Mouse (Mus musculus) midbrain, embryonic 16.5 days (tissue): ENCODE measurements around the gene D10Wsu102e. TPM values are rescaled to one million over a fixed set of nuclear protein-coding genes. Genes with fewer than 3 reads are reported as not detected.
"Not testable (repeated sequence)": the region's sequence is repeated elsewhere in the genome, so short reads cannot be mapped to it uniquely, and the experiment has no call there.

Source experiments
- ATAC-seq: fragments of 200-750 bp; cut with Nextera tagmentation; 2 replicates; pipeline ENCODE4 v1.8.0; 2017; ENCODE audit warnings: moderate TSS enrichment
- H3K27ac ChIP-seq: fragments of 300-500 bp; sonication (generic); 2 replicates; pipeline ENCODE4 v1.5.1; 2014; ENCODE audit warnings: mild to moderate bottlenecking, low read length, mixed read lengths
- H3K27me3 ChIP-seq: fragments of 300-500 bp; sonication (generic); 2 replicates; pipeline ENCODE4 v1.6.1; 2014; ENCODE audit warnings: low read depth, low read length, mixed read lengths; ENCODE audit not compliant: control insufficient read depth, insufficient read depth
- H3K36me3 ChIP-seq: fragments of 300-500 bp; sonication (generic); 2 replicates; pipeline ENCODE4 v1.6.1; 2014; ENCODE audit warnings: mild to moderate bottlenecking, low read length, moderate library complexity, mixed read lengths; ENCODE audit not compliant: control insufficient read depth, insufficient read depth
- H3K4me1 ChIP-seq: fragments of 300-500 bp; sonication (generic); 2 replicates; pipeline ENCODE4 v1.6.1; 2014; ENCODE audit warnings: mild to moderate bottlenecking, low read length, mixed read lengths; ENCODE audit not compliant: control insufficient read depth, insufficient read depth
- H3K4me2 ChIP-seq: fragments of 300-500 bp; sonication (generic); 2 replicates; pipeline ENCODE4 v1.6.1; 2014; ENCODE audit warnings: mild to moderate bottlenecking, low read length, mixed read lengths
- H3K4me3 ChIP-seq: fragments of 300-500 bp; sonication (generic); 2 replicates; pipeline ENCODE4 v1.5.1; 2014; ENCODE audit warnings: low read depth, mild to moderate bottlenecking, low read length, moderate library complexity, mixed read lengths
- H3K9ac ChIP-seq: fragments of 300-500 bp; sonication (generic); 2 replicates; pipeline ENCODE4 v1.6.1; 2014; ENCODE audit warnings: low read depth, low read length, mixed read lengths
- H3K9me3 ChIP-seq: fragments of 300-500 bp; sonication (generic); replicated peaks from 2 replicates; pipeline ENCODE4 v1.6.1; 2014; ENCODE audit warnings: mild to moderate bottlenecking, low read length, mixed read lengths; ENCODE audit not compliant: control insufficient read depth, poor library complexity, severe bottlenecking
- WGBS: fragments of 180-500 bp; shearing (Covaris S2); extraction: QIAGEN DNeasy Blood & Tissue Kit; methylation state at CpG from one replicate; pipeline ENCODE4 v1.1.7; 2014; 5-methylcytosine and 5-hydroxymethylcytosine counted together
- polyA plus RNA-seq: library from polyadenylated mRNA; unstranded; fragments of >200 nt; fragmentation: Nextera tagmentation; extraction: Ambion mirVana; gene quantifications from 2 replicates; pipeline ENCODE4 v1.2.1, GENCODE M21; 2015

D10Wsu102e gene
- polyA plus RNA-seq, 1 experiment from 2014 or later: 0.79 TPM

DNA sequence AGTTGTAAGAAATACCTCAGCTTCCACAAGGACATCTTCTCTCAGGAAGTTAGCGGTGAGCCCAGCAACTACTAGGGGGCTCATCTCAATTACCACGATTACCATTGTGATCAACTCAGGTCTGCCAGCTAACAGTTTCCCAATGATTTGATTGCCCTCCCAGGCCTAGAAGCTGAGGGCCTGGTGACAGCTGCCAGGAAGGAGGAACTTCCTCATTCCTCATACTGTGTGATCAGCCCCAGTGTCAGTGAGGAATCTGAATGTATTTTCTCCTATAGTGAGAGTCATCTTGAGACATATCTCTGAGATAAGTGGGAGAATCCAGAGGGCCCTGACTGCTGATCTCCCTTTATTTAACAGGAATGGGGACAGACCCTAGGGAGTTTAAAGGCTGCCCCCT is 37.3 kb downstream of the D10Wsu102e start:
- no peak overlapping the region for H3K9ac ChIP-seq
- no peaks in the 10 kb centered on the region for H3K4me1 ChIP-seq
- 95% methylated on average over 2 of the region's 2 CpGs for WGBS

DNA sequence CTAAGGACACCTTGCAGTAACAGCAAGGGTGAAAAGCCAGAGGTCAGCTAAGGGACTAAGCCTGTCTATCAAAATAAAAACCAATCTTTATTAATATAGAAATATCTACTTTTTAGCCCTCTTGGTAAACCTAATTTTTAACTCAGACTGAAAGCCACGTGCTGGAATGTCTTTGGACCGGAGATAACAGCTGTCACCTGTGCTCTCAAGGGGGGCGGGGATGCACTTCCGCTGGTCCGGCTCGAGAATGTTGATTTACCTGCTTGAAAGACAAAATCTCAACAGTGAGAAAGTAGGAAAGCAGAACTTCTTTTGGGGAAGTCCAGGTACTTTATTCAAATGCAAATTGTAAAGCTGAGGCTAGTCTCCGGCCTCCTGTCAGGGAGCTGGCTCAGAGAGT is 40.9 kb downstream of the D10Wsu102e start:
- not testable (repeated sequence) for H3K9me3 ChIP-seq, H3K27me3 ChIP-seq, H3K4me3 ChIP-seq, H3K4me2 ChIP-seq, H3K4me1 ChIP-seq, H3K36me3 ChIP-seq, ATAC-seq, H3K27ac ChIP-seq, H3K9ac ChIP-seq
- 93% methylated on average over 6 of the region's 7 CpGs for whole genome bisulfite sequencing

More for the DNA sequence above, 37.3 kb downstream of the D10Wsu102e start:
- Histone ChIP-seq H3K4me3 (no peak overlapping the region), H3K4me2 (no peak overlapping the region), H3K9me3 (no peaks in the 10 kb centered on the region), H3K36me3 (no peaks in the 10 kb centered on the region), H3K27ac (no peak overlapping the region), H3K27me3 (no peaks in the 10 kb centered on the region)
- ATAC-seq: no peak

DNA sequence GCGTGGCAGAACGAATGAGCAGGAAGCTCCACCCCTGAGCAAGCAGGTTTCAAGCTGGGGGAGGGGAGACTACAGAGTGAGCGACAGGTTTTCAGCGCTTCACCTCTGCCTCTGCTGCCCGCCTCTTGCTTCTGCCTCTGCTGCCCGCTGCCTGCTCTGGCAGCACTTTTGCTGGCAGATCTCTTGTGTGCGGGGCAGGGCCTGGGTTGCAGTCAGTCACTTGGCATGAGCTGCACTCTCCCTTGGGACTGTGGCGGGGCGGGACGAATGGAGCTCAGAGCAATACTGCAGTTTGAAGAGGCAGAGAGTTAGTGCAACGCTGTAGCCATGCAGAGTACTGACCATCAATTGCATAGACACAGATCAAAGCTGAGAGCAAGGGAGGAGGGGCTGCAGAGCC is 45.0 kb downstream of the D10Wsu102e start:
- 87% methylated on average over 11 of the region's 11 CpGs for WGBS
- ATAC-seq: no peak
- Histone ChIP-seq H3K27ac (no peak overlapping the region), H3K4me2 (no peak overlapping the region), H3K4me1 (no peaks in the 10 kb centered on the region), H3K9me3 (peaks cover 4% of the 10 kb centered on the region; the same call in 1 of the 2 replicates), H3K9ac (no peak overlapping the region), H3K4me3 (no peak overlapping the region), H3K36me3 (peaks cover 8% of the 10 kb centered on the region), H3K27me3 (no peaks in the 10 kb centered on the region)

DNA sequence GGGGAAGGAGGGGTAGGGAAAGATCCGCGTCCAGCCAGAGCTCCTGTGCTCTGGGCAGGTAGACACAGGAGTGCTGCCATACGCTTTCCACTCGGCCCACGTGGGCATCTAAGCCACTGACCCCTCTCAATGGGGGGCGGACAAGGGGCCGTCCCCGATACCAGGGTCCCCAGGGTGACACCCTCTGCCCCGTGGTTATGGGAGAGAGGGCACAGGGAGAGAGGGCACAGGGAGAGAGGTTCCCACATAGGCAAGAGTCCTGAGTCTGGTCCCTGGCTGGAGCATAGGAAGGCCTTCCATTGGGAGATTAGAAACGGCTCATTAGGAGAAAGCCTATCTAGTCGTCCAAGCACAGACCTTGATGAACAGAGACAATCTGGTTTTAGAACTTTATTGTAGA is 45.7 kb downstream of the D10Wsu102e start:
- no peak overlapping the region for H3K27ac ChIP-seq
- no peaks in the 10 kb centered on the region for H3K27me3 ChIP-seq
- WGBS: 93% methylated on average over 11 of the region's 11 CpGs
- H3K9me3 ChIP-seq: peaks cover 6% of the 10 kb centered on the region; the same call in 1 of the 2 replicates
- H3K36me3 ChIP-seq: peaks cover 10% of the 10 kb centered on the region
- ATAC-seq: no peak
- no peak overlapping the region for H3K9ac ChIP-seq
- H3K4me1 ChIP-seq: no peaks in the 10 kb centered on the region
- no peak overlapping the region for H3K4me2 ChIP-seq
- no peak overlapping the region for H3K4me3 ChIP-seq

DNA sequence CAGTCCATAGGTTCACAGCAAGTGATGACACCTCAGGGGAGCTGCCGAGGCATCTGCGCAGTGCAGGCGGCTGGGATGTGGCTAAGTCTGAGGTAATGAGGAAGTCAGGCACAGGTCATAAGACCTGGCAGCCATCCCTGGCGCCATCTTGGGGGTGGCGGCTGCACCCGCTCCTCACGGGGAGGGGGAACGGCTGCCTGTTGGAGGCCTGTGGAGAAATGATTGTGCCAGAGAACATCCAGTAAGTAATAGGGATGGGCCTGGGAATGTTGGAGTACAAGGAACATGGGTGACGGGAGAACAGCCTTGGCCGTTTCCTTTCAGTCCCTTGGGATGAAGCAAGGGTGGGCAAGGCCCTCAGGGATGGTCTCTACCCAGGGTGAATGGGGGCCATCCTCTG is 47.1 kb downstream of the D10Wsu102e start:
- 96% methylated on average over 10 of the region's 10 CpGs for WGBS
- H3K4me2 ChIP-seq: no peak overlapping the region
- H3K4me1 ChIP-seq: no peaks in the 10 kb centered on the region
- H3K9ac ChIP-seq: no peak overlapping the region
- no peaks in the 10 kb centered on the region for H3K27me3 ChIP-seq
- no peak for ATAC-seq
- no peak overlapping the region for H3K27ac ChIP-seq
- no peak overlapping the region for H3K4me3 ChIP-seq
- H3K9me3 ChIP-seq: peaks cover 6% of the 10 kb centered on the region; the same call in 1 of the 2 replicates
- H3K36me3 ChIP-seq: peaks cover 10% of the 10 kb centered on the region

DNA sequence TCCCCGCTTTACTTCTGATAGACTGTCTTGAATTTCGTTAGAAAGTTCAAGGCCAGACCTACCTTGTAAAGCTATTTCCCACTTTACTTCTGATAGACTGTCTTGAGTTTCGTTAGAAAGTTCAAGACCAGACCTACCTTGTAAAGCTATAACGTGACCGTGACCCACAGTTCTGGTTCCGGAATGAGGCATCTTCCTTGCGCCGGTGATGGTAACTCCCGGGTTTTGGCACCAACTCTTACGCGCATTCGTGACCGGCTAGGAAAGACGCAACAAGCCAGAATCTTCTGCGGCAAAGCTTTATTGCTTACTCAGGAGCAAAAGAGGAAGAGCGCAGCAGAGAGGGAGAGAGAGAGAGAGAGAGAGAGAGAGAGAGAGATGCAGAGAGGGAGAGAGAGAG is 58.4 kb downstream of the D10Wsu102e start:
- H3K9me3 ChIP-seq, H3K4me3 ChIP-seq, H3K36me3 ChIP-seq, H3K4me1 ChIP-seq, H3K27me3 ChIP-seq, H3K27ac ChIP-seq, H3K4me2 ChIP-seq, H3K9ac ChIP-seq, ATAC-seq: not testable (repeated sequence)
- 97% methylated on average over 16 of the region's 16 CpGs for WGBS

DNA sequence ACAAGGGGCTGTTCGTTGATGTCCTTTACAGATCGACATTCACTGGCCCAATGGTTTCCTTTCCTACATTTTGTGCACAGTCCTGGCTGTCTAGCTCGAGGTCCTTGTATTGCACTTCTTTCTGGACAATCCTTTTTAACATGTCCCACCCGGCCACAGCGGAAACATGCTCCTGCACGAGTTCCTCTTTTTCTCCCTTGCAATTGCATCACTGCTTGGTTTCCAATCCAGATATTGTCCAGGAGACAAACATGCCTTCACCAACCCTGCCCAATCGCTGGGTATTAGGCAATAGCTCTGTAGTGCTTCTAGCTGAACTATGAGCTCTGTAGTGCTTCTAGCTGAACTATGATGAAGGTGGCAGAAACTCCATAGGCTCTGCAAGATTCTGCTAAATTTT is 88.6 kb downstream of the D10Wsu102e start:
- no peak overlapping the region for H3K4me3 ChIP-seq
- H3K27me3 ChIP-seq: no peaks in the 10 kb centered on the region
- 96% methylated on average over 7 of the region's 7 CpGs for WGBS
- H3K27ac ChIP-seq: no peak overlapping the region
- peaks cover 2% of the 10 kb centered on the region for H3K36me3 ChIP-seq
- H3K9ac ChIP-seq: no peak overlapping the region
- ATAC-seq: no peak
- peaks cover 24% of the 10 kb centered on the region for H3K9me3 ChIP-seq
- no peaks in the 10 kb centered on the region for H3K4me1 ChIP-seq
- H3K4me2 ChIP-seq: no peak overlapping the region

DNA sequence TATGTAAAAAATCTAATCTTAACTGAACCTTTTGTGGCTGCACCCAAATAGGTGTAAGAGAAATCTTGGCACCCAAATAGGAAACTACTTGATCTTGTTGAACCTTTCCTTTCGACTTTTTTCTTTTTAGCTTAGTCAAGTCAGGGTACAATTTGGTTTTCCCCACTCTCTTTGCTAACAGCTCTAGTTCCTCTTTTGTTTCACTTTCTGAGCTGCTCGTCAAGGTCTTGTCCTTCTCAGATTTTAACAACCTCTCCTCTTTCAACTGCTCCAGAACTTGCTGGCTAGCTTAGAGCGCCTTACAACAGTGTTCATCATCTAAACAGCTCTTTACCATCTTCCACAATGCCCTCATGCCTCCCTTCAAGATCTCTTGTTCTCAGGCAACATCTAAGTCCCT is 97.5 kb downstream of the D10Wsu102e start:
- H3K9me3 ChIP-seq: peaks cover 39% of the 10 kb centered on the region; the same call in 1 of the 2 replicates
- WGBS: 95% methylated on average over 3 of the region's 3 CpGs

DNA sequence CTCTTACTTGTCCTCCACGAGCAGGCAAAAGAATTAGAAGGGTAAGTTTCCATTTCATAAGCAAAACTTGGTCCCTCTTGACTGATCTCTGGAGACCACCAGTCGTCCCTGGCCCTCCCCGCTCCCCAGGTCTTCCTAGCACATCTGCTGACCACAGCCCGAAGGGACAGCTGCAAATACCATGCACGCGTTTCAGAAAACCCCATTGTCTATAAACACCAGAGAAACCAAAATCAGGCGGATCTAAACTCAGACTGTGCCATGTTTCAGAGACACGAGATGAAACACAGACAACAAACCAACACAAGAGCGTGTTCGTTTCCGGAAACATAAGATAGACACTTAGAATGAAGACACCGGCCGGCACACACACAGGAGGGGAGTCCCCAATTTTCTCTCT is 115.2 kb downstream of the D10Wsu102e start:
- no peak for ATAC-seq
- Histone ChIP-seq H3K27ac (no peak overlapping the region), H3K4me2 (no peak overlapping the region), H3K9ac (no peak overlapping the region), H3K4me3 (no peak overlapping the region), H3K4me1 (no peaks in the 10 kb centered on the region), H3K9me3 (peaks cover 5% of the 10 kb centered on the region; the same call in 1 of the 2 replicates), H3K36me3 (no peaks in the 10 kb centered on the region), H3K27me3 (no peaks in the 10 kb centered on the region)
- 96% methylated on average over 13 of the region's 13 CpGs for WGBS

More for the DNA sequence above, 97.5 kb downstream of the D10Wsu102e start:
- Histone ChIP-seq H3K9ac (no peak overlapping the region), H3K27me3 (no peaks in the 10 kb centered on the region), H3K4me1 (no peaks in the 10 kb centered on the region), H3K4me2 (no peak overlapping the region), H3K36me3 (peaks cover 13% of the 10 kb centered on the region), H3K4me3 (no peak overlapping the region), H3K27ac (no peak overlapping the region)
- no peak for ATAC-seq
